Mouse (Mus musculus) liver, embryonic 14.5 days (tissue): ENCODE data around the gene Gpd1.

Source experiments
- CTCF ChIP-seq: IDR thresholded peaks from 2 replicates; pipeline ENCODE4 v1.5.1; 2016; ENCODE audit warnings: antibody characterized with exemption, low read depth, control low read depth
- EP300 ChIP-seq: IDR thresholded peaks from 2 replicates; pipeline ENCODE4 v1.6.1; 2016; ENCODE audit warnings: antibody characterized with exemption, low read depth

GRCm38 (mm10) chr15:99698533-99699085 lies 18.7 kb upstream of the Gpd1 start:
- TF ChIP-seq CTCF (no peak), EP300 (no peak)
